Mouse (Mus musculus) heart, embryonic 14.5 days (tissue): ENCODE measurements around the gene Ica1. TPM values are rescaled to one million over a fixed set of nuclear protein-coding genes. Genes with fewer than 3 reads are reported as not detected.

Source experiments
- ATAC-seq: fragments of 200-750 bp; cut with Nextera tagmentation; 2 replicates; pipeline ENCODE4 v1.8.0; 2017; ENCODE audit warnings: low read depth, moderate TSS enrichment; ENCODE audit not compliant: insufficient number of reproducible peaks, insufficient read depth, low FRiP score
- H3K27ac ChIP-seq, 2 experiments: fragments of 200-500 bp in 1 of 2; fragments of 300-500 bp in 1 of 2; sonication (generic) in 1 of 2; replicated peaks in 1 of 2; 2 replicates each; pipeline ENCODE4 v1.5.1; 2012 to 2014; ENCODE audit warnings: low read depth in 2 of 2, low read length in 2 of 2, control low read depth in 1 of 2, mild to moderate bottlenecking in 1 of 2, mixed read lengths in 1 of 2; ENCODE audit not compliant: control insufficient read depth in 1 of 2, insufficient read depth in 1 of 2
- H3K27me3 ChIP-seq: fragments of 300-500 bp; sonication (generic); 2 replicates; pipeline ENCODE4 v1.6.1; 2014; ENCODE audit warnings: mild to moderate bottlenecking, low read length, control low read depth; ENCODE audit not compliant: control insufficient read depth, insufficient read depth
- H3K36me3 ChIP-seq: fragments of 300-500 bp; sonication (generic); 2 replicates; pipeline ENCODE4 v1.6.1; 2014; ENCODE audit warnings: mild to moderate bottlenecking, control low read depth, low read length, mixed read lengths; ENCODE audit not compliant: control insufficient read depth, insufficient read depth
- H3K4me1 ChIP-seq, 2 experiments: fragments of 200-500 bp in 1 of 2; fragments of 300-500 bp in 1 of 2; sonication (generic) in 1 of 2; 2 replicates each; pipeline ENCODE4 v1.6.1; 2012 to 2014; ENCODE audit warnings: low read length in 2 of 2, control low read depth in 1 of 2, mixed read lengths in 1 of 2; ENCODE audit not compliant: control insufficient read depth in 2 of 2, insufficient read depth in 2 of 2
- H3K4me2 ChIP-seq: fragments of 300-500 bp; sonication (generic); 2 replicates; pipeline ENCODE4 v1.6.1; 2014; ENCODE audit warnings: mild to moderate bottlenecking, low read length
- H3K4me3 ChIP-seq, 2 experiments: fragments of 200-500 bp in 1 of 2; fragments of 300-500 bp in 1 of 2; sonication (generic) in 1 of 2; 2 replicates each; pipeline ENCODE4 v1.5.1; 2012 to 2014; ENCODE audit warnings: low read length in 2 of 2, mild to moderate bottlenecking in 2 of 2, control low read depth in 1 of 2, low read depth in 1 of 2, moderate library complexity in 1 of 2; ENCODE audit not compliant: control insufficient read depth in 1 of 2, insufficient read depth in 1 of 2
- H3K9ac ChIP-seq: fragments of 300-500 bp; sonication (generic); 2 replicates; pipeline ENCODE4 v1.6.1; 2014; ENCODE audit warnings: mild to moderate bottlenecking, low read length
- H3K9me3 ChIP-seq: fragments of 300-500 bp; sonication (generic); 2 replicates; pipeline ENCODE4 v1.6.1; 2016; ENCODE audit warnings: low read length, control low read depth; ENCODE audit not compliant: control insufficient read depth
- WGBS: fragments of 180-500 bp; shearing (Covaris S2); extraction: QIAGEN DNeasy Blood & Tissue Kit; methylation state at CpG from one replicate; pipeline ENCODE4 v1.1.7; 2014; 5-methylcytosine and 5-hydroxymethylcytosine counted together
- polyA plus RNA-seq: library from polyadenylated mRNA; unstranded; fragments of >200 nt; fragmentation: Nextera tagmentation; extraction: Ambion mirVana; gene quantifications from 2 replicates; pipeline ENCODE4 v1.2.1, GENCODE M21; 2014

The Ica1 gene
- polyA plus RNA-seq, 1 experiment from 2014 or later = 29.3 TPM

DNA sequence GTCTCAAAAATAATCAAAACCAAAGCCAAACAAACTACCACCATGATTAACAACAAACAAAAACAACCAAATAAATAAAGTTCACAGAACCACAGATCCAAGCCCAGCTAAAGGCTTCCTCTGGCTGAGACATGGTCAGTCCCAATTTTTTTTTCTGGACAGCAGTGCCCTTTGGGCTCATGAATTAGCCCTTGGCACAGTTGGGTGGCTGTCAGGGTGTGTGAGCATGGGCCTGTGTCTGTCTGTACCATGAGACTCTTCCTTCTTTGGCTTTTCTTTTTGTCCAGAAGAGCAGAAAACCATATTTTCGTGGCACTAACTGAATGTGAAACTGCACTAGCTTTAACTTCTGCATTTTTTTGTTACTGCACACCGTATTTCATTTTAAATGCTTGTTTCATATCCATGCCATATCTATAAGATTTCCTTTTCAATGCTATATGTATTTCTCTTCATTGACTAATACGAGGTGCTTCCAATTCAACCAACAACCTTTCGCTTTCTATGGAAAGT, 34.0 kb downstream of the Ica1 start:
- H3K27ac ChIP-seq = no peak overlapping the region
- H3K27me3 ChIP-seq = no peaks in the 10 kb centered on the region
- no peak for ATAC-seq
- H3K4me3 ChIP-seq = no peak overlapping the region
- no peak overlapping the region for H3K9ac ChIP-seq
- H3K4me1 ChIP-seq = no peaks in the 10 kb centered on the region; a peak in 1 of 4 replicates
- H3K36me3 ChIP-seq = 0 out of 2 replicates have a peak, but pooled peaks cover 9% of the 10 kb centered on the region
- H3K9me3 ChIP-seq = no peaks in the 10 kb centered on the region
- no peak overlapping the region for H3K4me2 ChIP-seq
- WGBS = 91% methylated on average over 4 of the region's 4 CpGs

DNA sequence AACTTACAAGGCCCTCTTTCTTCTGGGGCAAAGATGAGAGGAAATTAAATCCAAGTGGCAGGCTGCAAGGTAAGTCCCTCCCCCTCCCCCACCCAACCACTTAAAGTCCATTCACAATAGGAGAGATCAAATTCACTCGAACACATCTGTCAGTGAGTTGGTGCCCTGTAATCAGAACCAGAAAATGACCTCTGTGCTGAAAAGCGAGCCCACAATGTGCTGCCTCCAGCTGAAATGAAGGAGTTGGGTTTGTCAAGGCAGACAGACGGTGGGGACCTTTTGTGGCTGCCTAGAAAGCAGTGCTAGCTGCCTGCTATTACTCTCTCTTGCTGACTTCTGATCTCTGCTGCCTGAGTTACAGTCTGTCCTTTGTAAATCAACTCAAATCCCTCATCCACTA, 35.8 kb downstream of the Ica1 start:
- H3K36me3 ChIP-seq = 0 out of 2 replicates have a peak, but pooled peaks cover 5% of the 10 kb centered on the region

DNA sequence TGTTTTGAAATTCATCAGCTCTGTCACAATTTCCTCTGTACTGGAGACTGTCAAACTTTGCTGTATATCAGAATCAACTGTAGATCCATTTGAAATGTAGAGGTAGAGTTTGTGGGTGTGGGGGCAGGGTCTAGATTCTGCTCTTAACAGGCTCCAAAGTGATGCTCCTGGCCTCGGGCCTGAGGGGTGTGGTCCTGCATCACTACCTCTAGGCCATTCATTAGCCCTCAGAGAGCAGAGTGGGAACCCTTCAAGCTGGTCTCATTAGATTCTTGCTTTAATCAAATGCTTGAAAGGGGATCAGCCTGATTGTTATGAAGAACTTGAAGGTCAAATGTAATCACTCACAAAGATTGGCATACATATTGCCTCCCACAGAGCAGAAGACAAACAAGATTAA, 36.6 kb downstream of the Ica1 start:
- H3K27me3 ChIP-seq = no peaks in the 10 kb centered on the region
- H3K9ac ChIP-seq = no peak overlapping the region
- H3K27ac ChIP-seq = no peak overlapping the region
- H3K36me3 ChIP-seq = no peaks in the 10 kb centered on the region
- no peak for ATAC-seq
- no peaks in the 10 kb centered on the region for H3K9me3 ChIP-seq
- no peak overlapping the region for H3K4me2 ChIP-seq
- H3K4me3 ChIP-seq = no peak overlapping the region
- WGBS = 54% methylated on average over 1 of the region's 1 CpGs
- H3K4me1 ChIP-seq = no peaks in the 10 kb centered on the region; a peak in 1 of 4 replicates

More for the DNA sequence above, 35.8 kb downstream of the Ica1 start:
- ATAC-seq = no peak
- no peak overlapping the region for H3K9ac ChIP-seq
- no peaks in the 10 kb centered on the region for H3K9me3 ChIP-seq
- H3K4me3 ChIP-seq = no peak overlapping the region
- no peaks in the 10 kb centered on the region for H3K27me3 ChIP-seq
- H3K4me2 ChIP-seq = no peak overlapping the region
- 29% methylated on average over 3 of the region's 3 CpGs for WGBS
- no peaks in the 10 kb centered on the region; a peak in 1 of 4 replicates for H3K4me1 ChIP-seq
- H3K27ac ChIP-seq = no peak overlapping the region

DNA sequence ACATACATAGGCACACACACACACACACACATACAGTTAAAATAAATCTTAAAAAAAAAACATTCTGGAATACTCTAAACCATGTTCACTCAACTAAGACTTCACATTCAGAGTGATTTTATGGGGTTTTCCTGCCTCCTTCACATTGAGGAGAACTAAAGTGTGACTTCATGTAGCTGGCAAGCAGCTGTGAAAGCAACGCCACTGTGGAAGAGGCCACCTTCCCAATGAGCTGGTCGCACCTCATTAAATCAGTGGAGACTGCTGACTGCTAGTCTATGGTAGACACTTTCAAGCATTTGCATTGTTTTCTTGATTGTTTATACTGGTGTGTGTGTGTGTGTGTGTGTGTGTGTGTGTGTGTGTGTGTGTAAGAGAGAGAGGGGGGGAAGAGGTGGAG, 38.2 kb downstream of the Ica1 start:
- Histone ChIP-seq H3K9ac (no peak overlapping the region), H3K27ac (no peak overlapping the region), H3K27me3 (no peaks in the 10 kb centered on the region), H3K9me3 (no peaks in the 10 kb centered on the region), H3K4me1 (no peaks in the 10 kb centered on the region; a peak in 1 of 4 replicates), H3K36me3 (0 out of 2 replicates have a peak, but pooled peaks cover 2% of the 10 kb centered on the region), H3K4me2 (no peak overlapping the region), H3K4me3 (no peak overlapping the region)
- no peak for ATAC-seq
- WGBS = 75% methylated on average over 2 of the region's 2 CpGs

DNA sequence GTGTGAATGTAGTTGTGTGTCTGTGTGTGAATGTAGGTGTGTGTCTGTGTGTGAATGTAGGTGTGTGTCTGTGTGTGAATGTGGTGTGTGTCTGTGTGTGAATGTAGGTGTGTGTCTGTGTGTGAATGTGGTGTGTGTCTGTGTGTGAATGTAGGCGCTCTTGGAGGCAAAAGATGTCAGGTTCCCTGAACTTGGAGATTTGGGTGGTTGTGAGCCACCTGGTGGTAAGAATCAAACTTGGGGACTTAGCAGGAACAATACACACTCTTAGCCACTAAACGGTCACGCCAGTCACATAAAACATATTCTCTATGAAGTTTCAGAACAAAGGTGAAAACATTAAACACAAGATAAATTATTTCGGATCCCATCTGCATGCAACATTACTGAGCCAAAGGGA, 39.9 kb downstream of the Ica1 start:
- Histone ChIP-seq H3K36me3 (0 out of 2 replicates have a peak, but pooled peaks cover 6% of the 10 kb centered on the region), H3K4me2 (no peak overlapping the region), H3K27ac (no peak overlapping the region), H3K9ac (no peak overlapping the region), H3K4me3 (no peak overlapping the region), H3K27me3 (no peaks in the 10 kb centered on the region), H3K9me3 (no peaks in the 10 kb centered on the region), H3K4me1 (peaks cover 0 to under 1% of the 10 kb centered on the region in 2 experiments; a peak in 2 of 4 replicates)
- 62% methylated on average over 4 of the region's 4 CpGs for WGBS
- no peak for ATAC-seq

DNA sequence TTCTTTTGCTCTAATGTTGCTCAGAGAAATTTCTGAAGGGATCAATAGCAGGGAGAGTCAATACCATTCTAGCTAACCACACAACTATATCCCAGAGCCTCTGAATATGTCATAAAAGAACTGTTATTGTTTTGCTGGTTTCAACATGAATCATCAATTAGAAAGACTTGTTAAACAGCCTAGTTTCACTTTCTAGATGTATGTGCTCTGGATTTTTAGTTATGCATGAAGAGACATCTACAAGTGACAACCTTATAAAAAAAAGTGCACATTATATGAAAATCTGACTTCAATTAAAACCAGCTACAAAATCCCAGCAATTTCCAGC, 41.8 kb downstream of the Ica1 start:
- Histone ChIP-seq H3K4me1 (peaks cover 7 to 17% of the 10 kb centered on the region in 2 experiments), H3K4me3 (no peak overlapping the region), H3K36me3 (0 out of 2 replicates have a peak, but pooled peaks cover 6% of the 10 kb centered on the region), H3K4me2 (no peak overlapping the region), H3K9me3 (no peaks in the 10 kb centered on the region), H3K27me3 (no peaks in the 10 kb centered on the region), H3K27ac (no peak overlapping the region), H3K9ac (no peak overlapping the region)
- ATAC-seq = no peak

DNA sequence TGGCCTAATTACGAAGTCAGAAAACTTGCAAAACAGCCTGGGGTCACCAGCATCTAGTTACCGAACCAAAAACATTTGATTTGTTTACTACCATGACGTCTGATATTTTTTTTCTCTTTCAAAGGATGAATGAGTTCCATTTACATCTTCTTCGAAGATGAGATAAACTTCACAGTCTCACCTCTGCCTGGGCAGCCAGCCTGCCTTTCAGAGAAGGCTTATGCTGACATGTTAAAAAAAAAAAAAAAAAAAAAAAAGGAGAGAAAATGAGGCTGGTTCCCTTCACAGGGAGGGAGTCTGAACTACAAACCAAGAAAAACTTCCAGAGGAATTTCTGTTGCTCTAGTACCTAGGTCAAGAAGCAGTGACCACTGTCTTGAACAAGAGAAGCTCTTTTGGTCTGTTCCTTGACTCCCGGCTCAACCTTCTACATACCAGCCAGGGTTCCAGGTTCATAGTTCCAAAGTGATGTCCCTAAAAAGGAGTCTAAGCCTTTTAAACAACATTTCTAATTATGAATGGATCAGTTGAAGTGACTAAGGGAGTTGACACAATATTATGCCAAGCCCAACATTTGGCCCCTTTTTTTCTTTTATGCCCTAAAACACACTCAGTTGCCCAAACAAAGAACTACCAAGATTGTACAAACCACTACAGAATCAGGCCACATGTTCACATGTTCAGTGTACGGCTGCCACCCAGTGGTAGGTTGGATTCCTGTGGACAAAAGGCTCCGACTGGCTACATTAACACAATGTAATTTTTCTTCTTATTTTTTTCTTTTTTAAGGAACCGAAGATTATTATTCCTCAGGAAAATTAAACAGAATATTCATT, 42.4 kb downstream of the Ica1 start:
- WGBS = 59% methylated on average over 8 of the region's 8 CpGs
- no peak for ATAC-seq

More for the DNA sequence above, 42.4 kb downstream of the Ica1 start:
- Histone ChIP-seq H3K9ac (no peak overlapping the region), H3K4me2 (no peak overlapping the region), H3K4me1 (peaks cover 7 to 19% of the 10 kb centered on the region in 2 experiments), H3K4me3 (no peak overlapping the region), H3K36me3 (0 out of 2 replicates have a peak, but pooled peaks cover 6% of the 10 kb centered on the region), H3K9me3 (no peaks in the 10 kb centered on the region), H3K27me3 (no peaks in the 10 kb centered on the region), H3K27ac (no peak overlapping the region)
